Mouse (Mus musculus): Measurements from ENCODE around the gene Dop1a.

DNA sequence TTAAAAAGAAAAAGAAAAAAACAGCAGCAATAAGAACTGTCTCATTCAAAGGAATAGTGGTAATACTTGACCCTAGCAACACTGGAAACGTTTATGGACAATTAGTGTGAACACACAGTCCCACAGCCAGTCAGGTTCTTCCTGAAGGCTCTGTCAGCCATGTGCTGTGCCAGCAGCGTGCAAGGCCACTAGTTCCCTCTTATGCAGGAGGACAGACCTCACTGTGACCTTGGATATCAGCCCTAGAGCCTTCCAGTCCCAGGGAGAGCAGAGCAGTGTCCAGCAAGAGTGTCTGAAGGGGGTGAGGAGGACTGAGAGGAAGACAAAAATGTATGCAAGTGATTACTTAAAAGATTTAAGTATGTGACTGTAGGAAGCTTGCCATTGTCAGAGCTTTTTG is 58.6 kb downstream of the Dop1a start:
- no peak for TF ChIP-seq CTCF (IDR thresholded peaks at IDR 0.05; ENCODE audit: borderline replicate concordance, extremely low read depth, insufficient read depth, insufficient read length)
- no peak for TF ChIP-seq POLR2A (IDR thresholded peaks at IDR 0.05; ENCODE audit: borderline replicate concordance, extremely low read depth, insufficient read depth, insufficient read length, poor library complexity, severe bottlenecking)
